Mouse (Mus musculus) MEL (cell line): Measurements from ENCODE around the gene Vsig10.

Experiments
- BHLHE40 ChIP-seq: IDR thresholded peaks from 2 replicates; pipeline ENCODE4 v1.6.1; 2012; ENCODE audit warnings: low read depth, mild to moderate bottlenecking, inconsistent platforms, low read length, improper control_type of control experiment, borderline replicate concordance
- ELF1 ChIP-seq: IDR thresholded peaks from 2 replicates; pipeline ENCODE4 v1.6.1; 2014; ENCODE audit warnings: low read depth, mild to moderate bottlenecking, inconsistent platforms, low read length, improper control_type of control experiment, moderate library complexity
- EP300 ChIP-seq, 2 experiments: IDR thresholded peaks; 2 replicates each; pipeline ENCODE4 v1.6.1; 2011; ENCODE audit warnings: improper control_type of control experiment in 2 of 2, low read length in 2 of 2, low read depth in 1 of 2, mild to moderate bottlenecking in 1 of 2
- HCFC1 ChIP-seq: IDR thresholded peaks from 2 replicates; pipeline ENCODE4 v1.6.1; 2012; ENCODE audit warnings: low read depth, mild to moderate bottlenecking, inconsistent platforms, low read length, improper control_type of control experiment, moderate library complexity
- KAT2A ChIP-seq: conservative IDR thresholded peaks from 2 replicates; pipeline ENCODE4 v1.6.1; 2012; ENCODE audit warnings: low read depth, low read length, improper control_type of control experiment, inconsistent platforms
- MAX ChIP-seq: IDR thresholded peaks from 2 replicates; pipeline ENCODE4 v1.6.1; 2011; ENCODE audit warnings: low read length, improper control_type of control experiment
- MEF2A ChIP-seq: IDR thresholded peaks from 2 replicates; pipeline ENCODE4 v1.6.1; 2014; ENCODE audit warnings: low read depth, mild to moderate bottlenecking, inconsistent platforms, low read length, improper control_type of control experiment; ENCODE audit not compliant: poor library complexity, insufficient replicate concordance, severe bottlenecking; ENCODE audit errors: extremely low read depth
- POLR2A ChIP-seq, 2 experiments: IDR thresholded peaks; 2 replicates each; pipeline ENCODE4 v1.6.1; 2011 to 2012; ENCODE audit warnings: low read length in 2 of 2, mild to moderate bottlenecking in 2 of 2, control low read depth in 1 of 2, improper control_type of control experiment in 1 of 2, low read depth in 1 of 2, moderate library complexity in 1 of 2; ENCODE audit not compliant: control insufficient read depth in 1 of 2, insufficient read depth in 1 of 2, poor library complexity in 1 of 2
- POLR2AphosphoS5 ChIP-seq: IDR thresholded peaks from 2 replicates; pipeline ENCODE4 v1.6.1; 2012; ENCODE audit warnings: low read depth, borderline replicate concordance, mild to moderate bottlenecking, inconsistent platforms, low read length, moderate library complexity, mixed read lengths
- RCOR1 ChIP-seq: IDR thresholded peaks from 2 replicates; pipeline ENCODE4 v1.6.1; 2012; ENCODE audit warnings: low read depth, mild to moderate bottlenecking, inconsistent platforms, low read length, improper control_type of control experiment
- ZNF384 ChIP-seq: IDR thresholded peaks from 2 replicates; pipeline ENCODE4 v1.6.1; 2012; ENCODE audit warnings: low read depth, mild to moderate bottlenecking, inconsistent platforms, low read length, improper control_type of control experiment

DNA sequence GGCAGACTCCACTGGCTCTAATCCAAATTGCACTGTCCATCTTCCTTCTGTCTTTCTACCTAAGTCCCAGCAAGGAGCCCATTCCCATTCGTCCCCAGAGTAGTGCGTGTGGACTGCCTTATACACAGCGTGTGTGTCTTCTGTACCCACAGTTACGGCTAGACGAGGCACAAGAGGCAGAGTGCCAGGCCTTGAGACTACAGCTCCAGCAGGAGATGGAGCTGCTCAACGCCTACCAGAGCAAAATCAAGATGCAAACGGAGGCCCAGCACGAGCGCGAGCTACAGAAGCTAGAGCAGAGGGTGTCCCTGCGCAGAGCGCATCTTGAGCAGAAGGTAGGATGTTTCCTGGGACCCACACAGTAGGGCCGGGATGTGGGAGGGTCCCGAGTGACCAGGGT, 46.9 kb upstream of the Vsig10 start:
- no peak for TF ChIP-seq MAX
- no peak for TF ChIP-seq ZNF384
- no peak for TF ChIP-seq POLR2A (IDR thresholded peaks at IDR 0.05; ENCODE audit: control insufficient read depth in 1 of 2, insufficient read depth in 1 of 2, low read depth in 1 of 2, low read length in 2 of 2, poor library complexity in 1 of 2)
- TF ChIP-seq EP300 (IDR thresholded peaks at IDR 0.05; ENCODE audit: low read depth in 1 of 2, low read length in 2 of 2), result no peak
- no peak for TF ChIP-seq MEF2A
- TF ChIP-seq RCOR1, result no peak
- TF ChIP-seq HCFC1, result no peak
- TF ChIP-seq ELF1, result no peak
- no peak for TF ChIP-seq KAT2A
- no peak for TF ChIP-seq POLR2AphosphoS5
- no peak for TF ChIP-seq BHLHE40
